In genomic region chr2:167212551-167212950, GRCm38 (mm10) we compare ENCODE assay signal across 29 mouse cellular contexts. TPM values are rescaled to one million over a fixed set of nuclear protein-coding genes. Genes with fewer than 3 reads are reported as not detected.
DNase-seq lines count a peak whose midpoint lies in the region; ATAC-seq and TF ChIP-seq lines count a peak whose summit lies in the region.
"Had no signal": no experiment of that assay in that cellular context is flagged by ENCODE, and none has a peak within 500 bp of the region (broad histone marks: within the 10 kb centered on the region; RNA-seq: fewer than 3 reads in every experiment).

No protein-coding gene starts in this region.

- peak; percentile 61 to 80 for DNase-seq in heart, adult 2 months
- DNase-seq in heart, postnatal 14 days, result peak; percentile 63 to 78
- DNase-seq in thymus, postnatal 36 days, result no peak
- DNase-seq in midbrain, embryonic 11.5 days (ENCODE audit: low spot score, missing footprints), result no peak
- DNase-seq in frontal cortex, adult 2 months (ENCODE audit: extremely low spot score in 1 of 2, low spot score in 1 of 2), result no peak
- no peak for DNase-seq in kidney, postnatal 25 days
- DNase-seq: adrenal gland, adult 8-10 months; cerebellum, adult 2 months; kidney, adult 18-20 months; right cerebral cortex, adult 18-20 months; thymus, adult 18-20 months had no signal

- peaks cover 68% of the 10 kb centered on the region for H3K36me3 ChIP-seq in E14TG2a.4 (ENCODE audit: insufficient read depth, low read length)
- no peaks in the 10 kb centered on the region for H3K36me3 ChIP-seq in heart, adult 2 months (ENCODE audit: control insufficient read depth, insufficient read depth, low read length)
- no peaks in the 10 kb centered on the region for H3K36me3 ChIP-seq in heart, embryonic 14.5 days (ENCODE audit: control insufficient read depth, insufficient read depth, low read length)
- no peaks in the 10 kb centered on the region for H3K36me3 ChIP-seq in midbrain, embryonic 11.5 days (ENCODE audit: control insufficient read depth, insufficient read depth, low read length)
- H3K36me3 ChIP-seq: hindbrain, embryonic 15.5 days; liver, embryonic 15.5 days; lung, embryonic 15.5 days had no signal

- H3K4me1 ChIP-seq in E14TG2a.4 (replicated peaks; ENCODE audit: low read depth, low read length), result peaks cover 59% of the 10 kb centered on the region
- peaks cover 4% of the 10 kb centered on the region for H3K4me1 ChIP-seq in heart, adult 2 months (ENCODE audit: control insufficient read depth, insufficient read depth, low read length)
- H3K4me1 ChIP-seq in heart, embryonic 14.5 days (ENCODE audit: control insufficient read depth in 2 of 2, insufficient read depth in 2 of 2, low read length in 2 of 2), result peaks cover 20 to 25% of the 10 kb centered on the region in 2 experiments
- no peaks in the 10 kb centered on the region for H3K4me1 ChIP-seq in midbrain, embryonic 11.5 days (ENCODE audit: control insufficient read depth, insufficient read depth, low read length)
- H3K4me1 ChIP-seq: hindbrain, embryonic 15.5 days; liver, embryonic 15.5 days; midbrain, embryonic 10.5 days had no signal

- no peaks in the 10 kb centered on the region for H3K9me3 ChIP-seq in E14TG2a.4 (ENCODE audit: low read length)
- no peaks in the 10 kb centered on the region for H3K9me3 ChIP-seq in heart, embryonic 14.5 days (ENCODE audit: control insufficient read depth, low read length)
- H3K9me3 ChIP-seq in midbrain, embryonic 11.5 days (ENCODE audit: control insufficient read depth, low read length), result no peaks in the 10 kb centered on the region
- H3K9me3 ChIP-seq: hindbrain, embryonic 15.5 days; kidney, embryonic 15.5 days; liver, embryonic 15.5 days; lung, embryonic 15.5 days; midbrain, embryonic 10.5 days had no signal

- H3K9ac ChIP-seq in heart, adult 2 months (ENCODE audit: low read depth, low read length), result no peak overlapping the region
- no peak overlapping the region for H3K9ac ChIP-seq in heart, embryonic 14.5 days (ENCODE audit: low read length)
- H3K9ac ChIP-seq in midbrain, embryonic 11.5 days (ENCODE audit: low read length), result no peak overlapping the region
- H3K9ac ChIP-seq: hindbrain, embryonic 15.5 days; kidney, embryonic 15.5 days; liver, embryonic 15.5 days; lung, embryonic 15.5 days had no signal

- TF ChIP-seq CTCF in E14TG2a.4 (conservative IDR thresholded peaks at IDR 0.05; ENCODE audit: low read length), result no peak
- no peak for TF ChIP-seq CTCF in heart, adult 2 months (IDR thresholded peaks at IDR 0.05)

- WGBS in heart, adult 2 months, result 60% methylated on average over 6 of the region's 6 CpGs
- WGBS in heart, embryonic 14.5 days, result 32% methylated on average over 6 of the region's 6 CpGs
- 95% methylated on average over 6 of the region's 6 CpGs for WGBS in midbrain, embryonic 11.5 days

- TF ChIP-seq EP300 in heart, adult 2 months (IDR thresholded peaks at IDR 0.05; ENCODE audit: insufficient read depth, low read depth, low read length), result peak; percentile 92

- 0 out of 2 replicates have a peak overlapping the region, but pooled peaks have one; percentile 16 for H3K4me2 ChIP-seq in heart, embryonic 14.5 days (ENCODE audit: low read length)
- no peak overlapping the region for H3K4me2 ChIP-seq in midbrain, embryonic 11.5 days
- H3K4me2 ChIP-seq: hindbrain, embryonic 15.5 days; kidney, embryonic 15.5 days; liver, embryonic 15.5 days; lung, embryonic 15.5 days had no signal

- intact Hi-C loops in heart, adult 2 months (cut with DNase I), result loop anchor here (2.0 kb wide), 1 partner anchor 22 kb away; the partner anchor contains the start of gene Kcnb1
- intact Hi-C loops in heart, postnatal 14 days (cut with DNase I), result no loop called here

- no peaks in the 10 kb centered on the region for H3K27me3 ChIP-seq in E14TG2a.4 (ENCODE audit: insufficient read depth, low read length)
- no peaks in the 10 kb centered on the region for H3K27me3 ChIP-seq in heart, adult 2 months (ENCODE audit: control insufficient read depth, insufficient read depth, low read length)
- no peaks in the 10 kb centered on the region for H3K27me3 ChIP-seq in heart, embryonic 14.5 days (ENCODE audit: control insufficient read depth, insufficient read depth, low read length)
- no peaks in the 10 kb centered on the region for H3K27me3 ChIP-seq in midbrain, embryonic 11.5 days (ENCODE audit: control insufficient read depth, insufficient read depth, low read length)
- H3K27me3 ChIP-seq: hindbrain, embryonic 15.5 days; kidney, embryonic 15.5 days; liver, embryonic 15.5 days; lung, embryonic 15.5 days had no signal

- no peaks in the 10 kb centered on the region for H3K79me2 ChIP-seq in heart, adult 2 months (replicated peaks; ENCODE audit: control insufficient read depth, insufficient read depth, low read length)

- 0 out of 2 replicates have a peak overlapping the region, but pooled peaks have one; percentile 5 for H3K4me3 ChIP-seq in E14TG2a.4 (replicated peaks; ENCODE audit: low read length)
- H3K4me3 ChIP-seq in heart, adult 2 months, result no peak overlapping the region
- H3K4me3 ChIP-seq in heart, embryonic 14.5 days (ENCODE audit: control insufficient read depth in 1 of 2, insufficient read depth in 1 of 2, low read depth in 1 of 2, low read length in 2 of 2), result no peak overlapping the region
- no peak overlapping the region for H3K4me3 ChIP-seq in midbrain, embryonic 11.5 days (ENCODE audit: low read depth, low read length)
- H3K4me3 ChIP-seq: erythroblast, embryonic 14.5 days; hindbrain, embryonic 15.5 days; kidney, embryonic 15.5 days; layer of hippocampus, adult 2 months; liver, embryonic 15.5 days; lung, embryonic 15.5 days; midbrain, embryonic 10.5 days had no signal

- ATAC-seq in heart, embryonic 14.5 days (ENCODE audit: insufficient number of reproducible peaks, insufficient read depth, low FRiP score, low read depth), result peak; percentile 42; the same call in 1 of the 2 replicates
- no peak for ATAC-seq in midbrain, embryonic 11.5 days (ENCODE audit: low FRiP score)
- ATAC-seq: activated CD4-positive, CD25-positive, alpha-beta regulatory T cell, adult 4 months; CD4-positive, CD25-positive, alpha-beta regulatory T cell, adult 4 months; forebrain, embryonic 16.5 days; inflammation-experienced regulatory T-cells, adult 6 months; midbrain, embryonic 16.5 days had no signal

- TF ChIP-seq POLR2A in heart, adult 2 months (IDR thresholded peaks at IDR 0.05; ENCODE audit: insufficient read depth, low read depth, low read length), result no peak

- peak overlapping the region; percentile 60 for H3K27ac ChIP-seq in heart, adult 2 months
- H3K27ac ChIP-seq in heart, embryonic 14.5 days (replicated peaks in 1 of 2; ENCODE audit: control insufficient read depth in 1 of 2, insufficient read depth in 1 of 2, low read depth in 2 of 2, low read length in 2 of 2), result peak overlapping the region in 1 of 2 experiments; percentile 42; a peak in 1 of 4 replicates
- no peak overlapping the region for H3K27ac ChIP-seq in midbrain, embryonic 11.5 days (ENCODE audit: low read depth, low read length)
- H3K27ac ChIP-seq: hindbrain, embryonic 15.5 days; kidney, embryonic 15.5 days; layer of hippocampus, adult 2 months; liver, embryonic 15.5 days; lung, embryonic 15.5 days; midbrain, embryonic 10.5 days; stomach, postnatal 0 days had no signal

RNA-seq across cellular contexts. Expression of gene Kcnb1, which starts 22.6 kb away (rescaled TPM):
- total RNA-seq in heart, adult 2 months (2021), result 10 to 100 TPM; 32.8 to 38.8 TPM
- polyA plus RNA-seq in heart, adult 2 months (2012; rRNA removed), result 17.2 and 19.2 TPM in 2 replicates
- 0.35 and 0.85 TPM in 2 replicates for polyA plus RNA-seq in heart, embryonic 14.5 days (2014; fragmentation: Nextera tagmentation; extraction: Ambion mirVana)
- total RNA-seq in heart, postnatal 14 days (2021), result 10 to 100 TPM; 57.9 to 60.3 TPM
- polyA plus RNA-seq in midbrain, embryonic 11.5 days (2014; fragmentation: Nextera tagmentation; extraction: Ambion mirVana), result 0.75 and 0.96 TPM in 2 replicates
- polyA plus RNA-seq in frontal cortex, adult 2 months (2012; rRNA removed), result 58.2 and 58.9 TPM in 2 replicates
- polyA plus RNA-seq: erythroblast, embryonic 14.5 days had no signal

RNA-seq across cellular contexts. Expression of gene Ptgis, which starts 27.9 kb away (rescaled TPM):
- total RNA-seq in heart, adult 2 months (2021), result 10 to 100 TPM; 16.3 to 17.7 TPM
- polyA plus RNA-seq in heart, adult 2 months (2012; rRNA removed), result 31.3 and 32.1 TPM in 2 replicates
- 19.2 and 21.2 TPM in 2 replicates for polyA plus RNA-seq in heart, embryonic 14.5 days (2014; fragmentation: Nextera tagmentation; extraction: Ambion mirVana)
- 10 to 100 TPM; 24.5 to 25.5 TPM for total RNA-seq in heart, postnatal 14 days (2021)
- polyA plus RNA-seq in midbrain, embryonic 11.5 days (2014; fragmentation: Nextera tagmentation; extraction: Ambion mirVana), result 9.4 and 11.2 TPM in 2 replicates
- 1.7 and 2.0 TPM in 2 replicates for polyA plus RNA-seq in frontal cortex, adult 2 months (2012; rRNA removed)
- total RNA-seq: hematopoietic stem cell, adult 5-6 weeks; megakaryocyte progenitor cell, adult 5-6 weeks; neutrophil, adult 5-6 weeks had no signal
- polyA plus RNA-seq: erythroblast, embryonic 14.5 days; inflammation-experienced regulatory T-cells, adult 6 months had no signal

Comparison
In these comparisons a context has a peak if more than half of its experiments do, and no peak if none do; other contexts are left out.
1. DNase-seq: peak in heart, adult 2 months (2 of 2) and heart, postnatal 14 days (2 of 2); none in thymus, postnatal 36 days (0 of 2), midbrain, embryonic 11.5 days (single experiment), frontal cortex, adult 2 months (0 of 2) and kidney, postnatal 25 days (0 of 2).